Mouse (Mus musculus): ENCODE data around the gene Mcl1. TPM values are rescaled to one million over a fixed set of nuclear protein-coding genes. Genes with fewer than 3 reads are reported as not detected.
"Not testable (repeated sequence)": the region's sequence is repeated elsewhere in the genome, so short reads cannot be mapped to it uniquely, and the experiment has no call there.

Gene Mcl1
- polyA plus RNA-seq, 1 experiment from 2014 or later, result 70.2 TPM

- no peak overlapping the region for H3K4me3 ChIP-seq (replicated peaks; ENCODE audit: low read depth, low read length)
- peak; percentile 23; the same call in 1 of the 2 replicates for TF ChIP-seq CTCF (IDR thresholded peaks at IDR 0.05; ENCODE audit: low read depth)
- DNase-seq (ENCODE audit: low spot score) (no peak), ATAC-seq (replicated peaks; ENCODE audit: low FRiP score, low read depth) (no peak)
- 77% methylated on average over 7 of the region's 7 CpGs for WGBS
- no peak overlapping the region for H3K4me2 ChIP-seq (ENCODE audit: low read length)
- H3K27ac ChIP-seq, result peak overlapping the region; percentile 25; the same call in 1 of the 2 replicates
- no peaks in the 10 kb centered on the region for H3K27me3 ChIP-seq (ENCODE audit: insufficient read depth, low read length)
- no peaks in the 10 kb centered on the region for H3K9me3 ChIP-seq (replicated peaks; ENCODE audit: low read length)
- no peaks in the 10 kb centered on the region for H3K36me3 ChIP-seq (ENCODE audit: insufficient read depth, low read length)
- no peak overlapping the region for H3K9ac ChIP-seq (ENCODE audit: low read depth, low read length)
- H3K4me1 ChIP-seq (replicated peaks; ENCODE audit: insufficient read depth, low read length), result peaks cover 12% of the 10 kb centered on the region; the same call in 1 of the 2 replicates
These were observed 6.3 kb upstream of the Mcl1 start for GRCm38 (mm10) chr3:95652204-95652811.

- H3K27me3 ChIP-seq (ENCODE audit: insufficient read depth, low read length), result no peaks in the 10 kb centered on the region
- no peaks in the 10 kb centered on the region for H3K36me3 ChIP-seq (ENCODE audit: insufficient read depth, low read length)
- DNase-seq (ENCODE audit: low spot score) (no peak), ATAC-seq (replicated peaks; ENCODE audit: low FRiP score, low read depth) (no peak)
- H3K27ac ChIP-seq, result no peak overlapping the region
- peaks cover 12% of the 10 kb centered on the region; the same call in 1 of the 2 replicates for H3K4me1 ChIP-seq (replicated peaks; ENCODE audit: insufficient read depth, low read length)
- H3K4me2 ChIP-seq (ENCODE audit: low read length), result no peak overlapping the region
- H3K9ac ChIP-seq (ENCODE audit: low read depth, low read length), result no peak overlapping the region
- H3K4me3 ChIP-seq (replicated peaks; ENCODE audit: low read depth, low read length), result no peak overlapping the region
- WGBS, result 37% methylated on average over 6 of the region's 6 CpGs
- TF ChIP-seq CTCF (IDR thresholded peaks at IDR 0.05; ENCODE audit: low read depth), result no peak
- no peaks in the 10 kb centered on the region for H3K9me3 ChIP-seq (replicated peaks; ENCODE audit: low read length)
These were observed 5.7 kb upstream of the Mcl1 start for GRCm38 (mm10) chr3:95652871-95653270.

- 0 out of 2 replicates have a peak overlapping the region, but pooled peaks have one; percentile 21 for H3K27ac ChIP-seq
- DNase-seq (ENCODE audit: low spot score) (peak; percentile 77), ATAC-seq (replicated peaks; ENCODE audit: low FRiP score, low read depth) (no peak)
- TF ChIP-seq CTCF (IDR thresholded peaks at IDR 0.05; ENCODE audit: low read depth), result no peak
- H3K36me3 ChIP-seq (ENCODE audit: insufficient read depth, low read length), result no peaks in the 10 kb centered on the region
- H3K27me3 ChIP-seq (ENCODE audit: insufficient read depth, low read length), result no peaks in the 10 kb centered on the region
- no peak overlapping the region for H3K4me2 ChIP-seq (ENCODE audit: low read length)
- H3K4me1 ChIP-seq (replicated peaks; ENCODE audit: insufficient read depth, low read length), result peaks cover 12% of the 10 kb centered on the region; the same call in 1 of the 2 replicates
- no peaks in the 10 kb centered on the region for H3K9me3 ChIP-seq (replicated peaks; ENCODE audit: low read length)
- WGBS, result 40% methylated on average over 11 of the region's 11 CpGs
- no peak overlapping the region for H3K9ac ChIP-seq (ENCODE audit: low read depth, low read length)
- no peak overlapping the region for H3K4me3 ChIP-seq (replicated peaks; ENCODE audit: low read depth, low read length)
These were observed 5.0 kb upstream of the Mcl1 start for GRCm38 (mm10) chr3:95653473-95654034.

- H3K27me3 ChIP-seq (ENCODE audit: insufficient read depth, low read length); H3K4me2 ChIP-seq (ENCODE audit: low read length); H3K36me3 ChIP-seq (ENCODE audit: insufficient read depth, low read length); H3K27ac ChIP-seq; H3K9ac ChIP-seq (ENCODE audit: low read depth, low read length); H3K4me3 ChIP-seq (replicated peaks; ENCODE audit: low read depth, low read length); H3K9me3 ChIP-seq (replicated peaks; ENCODE audit: low read length); DNase-seq (ENCODE audit: low spot score); ATAC-seq (replicated peaks; ENCODE audit: low FRiP score, low read depth): not testable (repeated sequence)
- H3K4me1 ChIP-seq (replicated peaks; ENCODE audit: insufficient read depth, low read length), result peaks cover 12% of the 10 kb centered on the region; the same call in 1 of the 2 replicates
- WGBS, result 85% methylated on average over 3 of the region's 3 CpGs
These were observed 4.2 kb upstream of the Mcl1 start for GRCm38 (mm10) chr3:95654371-95654770.

GRCm38 (mm10) chr3:95655437-95655836 lies 3.2 kb upstream of the Mcl1 start:
- ATAC-seq (replicated peaks; ENCODE audit: low FRiP score, low read depth), result no peak
- Histone ChIP-seq H3K27ac (no peak overlapping the region), H3K9me3 (replicated peaks; ENCODE audit: low read length) (no peaks in the 10 kb centered on the region), H3K9ac (ENCODE audit: low read depth, low read length) (no peak overlapping the region), H3K27me3 (ENCODE audit: insufficient read depth, low read length) (no peaks in the 10 kb centered on the region), H3K36me3 (ENCODE audit: insufficient read depth, low read length) (peaks cover 1% of the 10 kb centered on the region; the same call in 1 of the 2 replicates), H3K4me1 (replicated peaks; ENCODE audit: insufficient read depth, low read length) (peaks cover 9% of the 10 kb centered on the region; the same call in 1 of the 2 replicates), H3K4me3 (replicated peaks; ENCODE audit: low read depth, low read length) (no peak overlapping the region), H3K4me2 (ENCODE audit: low read length) (no peak overlapping the region)
- WGBS, result 89% methylated on average over 5 of the region's 5 CpGs
- TF ChIP-seq CTCF (IDR thresholded peaks at IDR 0.05; ENCODE audit: low read depth), result no peak
- DNase-seq (ENCODE audit: low spot score), result no peak

- Histone ChIP-seq H3K9me3 (replicated peaks; ENCODE audit: low read length) (no peaks in the 10 kb centered on the region), H3K4me1 (replicated peaks; ENCODE audit: insufficient read depth, low read length) (peaks cover 6% of the 10 kb centered on the region; the same call in 1 of the 2 replicates), H3K9ac (ENCODE audit: low read depth, low read length) (no peak overlapping the region), H3K4me2 (ENCODE audit: low read length) (no peak overlapping the region), H3K4me3 (replicated peaks; ENCODE audit: low read depth, low read length) (no peak overlapping the region), H3K27me3 (ENCODE audit: insufficient read depth, low read length) (no peaks in the 10 kb centered on the region), H3K36me3 (ENCODE audit: insufficient read depth, low read length) (peaks cover 9% of the 10 kb centered on the region; the same call in 1 of the 2 replicates), H3K27ac (no peak overlapping the region)
- TF ChIP-seq CTCF (IDR thresholded peaks at IDR 0.05; ENCODE audit: low read depth), result no peak
- ATAC-seq (replicated peaks; ENCODE audit: low FRiP score, low read depth) (no peak), DNase-seq (ENCODE audit: low spot score) (no peak)
- 92% methylated on average over 3 of the region's 3 CpGs for WGBS
These were observed 1.5 kb upstream of the Mcl1 start for GRCm38 (mm10) chr3:95657108-95657507.

Data from kidney, postnatal 0 days (tissue).